Mouse (Mus musculus): ENCODE data around the gene Mkln1. TPM values are rescaled to one million over a fixed set of nuclear protein-coding genes. Genes with fewer than 3 reads are reported as not detected.

Gene Mkln1
- polyA plus RNA-seq, 1 experiment: 40.7 TPM

DNA sequence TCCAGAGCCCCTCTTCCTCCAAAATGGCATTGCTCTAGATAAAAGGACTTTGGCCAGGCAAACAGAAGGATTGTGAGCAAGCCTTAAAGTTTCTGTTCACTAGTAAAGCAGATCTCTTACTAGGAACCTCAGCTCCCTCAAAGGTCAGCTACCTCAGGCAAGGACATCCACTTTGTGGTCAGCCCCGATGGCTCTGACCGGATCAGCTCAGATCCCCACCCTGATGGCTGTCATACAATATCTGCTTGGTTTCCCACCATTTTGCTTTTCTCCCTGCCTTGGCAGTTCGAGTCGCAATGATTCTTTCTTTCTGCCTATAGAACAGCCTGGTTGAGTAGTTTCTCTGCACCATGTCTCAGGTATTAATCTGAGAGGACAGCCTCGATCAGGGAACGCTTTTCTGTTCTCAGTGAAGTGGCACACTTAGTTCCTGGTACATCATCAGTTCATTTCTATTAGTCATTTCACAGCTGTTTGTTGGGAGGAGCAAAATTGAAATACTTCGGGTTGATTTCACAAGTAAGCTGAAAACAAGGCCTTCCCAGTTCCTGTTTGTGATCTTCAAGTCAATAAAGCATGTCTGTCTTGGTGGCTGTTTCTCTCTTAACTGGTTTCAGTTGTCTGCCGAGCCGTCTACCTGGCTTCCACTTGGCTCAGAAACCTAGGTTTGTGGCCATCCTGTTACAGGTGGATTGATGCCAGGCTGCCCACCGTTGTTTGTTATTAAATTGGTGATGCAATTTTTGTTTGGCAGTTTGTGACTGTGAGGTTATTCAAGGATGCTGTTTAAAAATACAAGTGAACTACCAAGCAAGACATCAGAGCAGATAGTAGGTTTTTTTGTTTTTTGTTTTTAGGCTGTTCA is 13.0 kb upstream of the Mkln1 start:
- Histone ChIP-seq H3K36me3 (ENCODE audit: control insufficient read depth, insufficient read depth, low read length) (no peaks in the 10 kb centered on the region), H3K27ac (ENCODE audit: control insufficient read depth, insufficient read depth, low read depth, low read length) (no peak overlapping the region), H3K4me3 (ENCODE audit: control insufficient read depth, low read depth, low read length) (no peak overlapping the region), H3K4me1 (ENCODE audit: control insufficient read depth, insufficient read depth, low read length) (no peaks in the 10 kb centered on the region; the same call in 1 of the 2 replicates), H3K27me3 (ENCODE audit: control insufficient read depth, insufficient read depth, low read length) (no peaks in the 10 kb centered on the region)
- TF ChIP-seq CTCF (IDR thresholded peaks at IDR 0.05; ENCODE audit: control insufficient read depth, insufficient read depth, insufficient replicate concordance, low read depth, low read length) (no peak), POLR2A (IDR thresholded peaks at IDR 0.05; ENCODE audit: control insufficient read depth, low read depth, low read length) (no peak)

DNA sequence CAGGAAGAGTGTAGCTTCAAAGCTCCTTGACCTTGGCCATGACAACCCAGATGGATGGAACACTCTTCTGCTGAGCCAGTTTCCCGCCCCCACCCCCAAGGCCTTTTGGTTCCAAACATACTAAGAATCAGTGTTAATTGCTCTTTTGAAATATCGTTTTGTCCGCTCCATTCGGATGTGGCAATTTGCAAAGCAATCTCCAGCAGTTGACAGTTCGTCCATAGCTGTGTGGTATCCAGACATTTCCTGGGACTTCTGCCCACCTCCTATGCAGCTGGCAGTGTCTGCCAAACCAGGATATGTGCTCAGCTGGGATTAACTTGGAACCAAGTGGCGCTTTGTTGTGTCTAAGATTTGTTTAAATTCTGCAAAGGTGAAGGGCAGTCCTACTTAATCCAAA is 8.8 kb upstream of the Mkln1 start:
- no peak for TF ChIP-seq POLR2A (IDR thresholded peaks at IDR 0.05; ENCODE audit: control insufficient read depth, low read depth, low read length)
- no peak for TF ChIP-seq CTCF (IDR thresholded peaks at IDR 0.05; ENCODE audit: control insufficient read depth, insufficient read depth, insufficient replicate concordance, low read depth, low read length)
- Histone ChIP-seq H3K27ac (ENCODE audit: control insufficient read depth, insufficient read depth, low read depth, low read length) (no peak overlapping the region), H3K4me1 (ENCODE audit: control insufficient read depth, insufficient read depth, low read length) (peaks cover 4% of the 10 kb centered on the region), H3K27me3 (ENCODE audit: control insufficient read depth, insufficient read depth, low read length) (no peaks in the 10 kb centered on the region), H3K36me3 (ENCODE audit: control insufficient read depth, insufficient read depth, low read length) (no peaks in the 10 kb centered on the region), H3K4me3 (ENCODE audit: control insufficient read depth, low read depth, low read length) (no peak overlapping the region)

DNA sequence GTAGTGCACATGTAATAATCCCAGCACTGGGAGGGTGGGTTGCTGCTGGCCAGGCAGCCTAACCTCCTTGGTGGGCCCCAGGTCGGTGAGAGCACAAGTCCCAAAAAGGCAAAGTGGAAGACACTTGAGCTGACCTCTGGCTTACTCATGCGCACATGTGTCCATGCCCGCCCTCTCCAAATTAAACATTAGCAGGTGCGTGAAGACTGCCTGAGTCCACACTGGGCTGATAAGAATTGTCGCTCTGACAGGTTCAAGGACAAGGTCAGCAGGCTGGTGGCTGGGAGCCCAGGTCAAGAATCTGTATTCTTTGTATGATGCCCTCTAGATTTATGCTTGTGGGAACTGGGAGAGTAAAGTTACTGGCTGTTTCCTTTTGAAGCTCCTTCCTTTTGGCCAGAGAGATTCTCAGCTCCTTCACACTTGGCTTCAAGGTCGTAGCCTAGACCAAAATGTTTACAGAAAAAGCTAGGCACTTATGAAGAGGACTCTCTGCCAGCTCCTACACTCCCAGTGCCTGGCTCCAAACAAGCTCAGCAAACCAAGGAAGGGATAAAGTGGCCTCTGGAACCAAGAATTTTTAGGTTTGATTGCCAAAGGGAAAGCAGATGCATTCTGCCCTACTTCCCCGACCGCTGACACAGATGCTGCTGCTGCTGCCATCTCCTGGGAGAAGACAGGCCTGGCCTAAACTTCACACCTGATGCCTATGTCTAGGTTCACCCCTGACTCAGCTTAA is 8.1 kb upstream of the Mkln1 start:
- H3K4me3 ChIP-seq (ENCODE audit: control insufficient read depth, low read depth, low read length): no peak overlapping the region
- H3K27me3 ChIP-seq (ENCODE audit: control insufficient read depth, insufficient read depth, low read length): no peaks in the 10 kb centered on the region
- TF ChIP-seq POLR2A (IDR thresholded peaks at IDR 0.05; ENCODE audit: control insufficient read depth, low read depth, low read length) (no peak), CTCF (IDR thresholded peaks at IDR 0.05; ENCODE audit: control insufficient read depth, insufficient read depth, insufficient replicate concordance, low read depth, low read length) (peak; percentile 31; the same call in 1 of the 2 replicates)
- no peaks in the 10 kb centered on the region for H3K36me3 ChIP-seq (ENCODE audit: control insufficient read depth, insufficient read depth, low read length)
- peak overlapping the region; percentile 7; the same call in 1 of the 2 replicates for H3K27ac ChIP-seq (ENCODE audit: control insufficient read depth, insufficient read depth, low read depth, low read length)
- H3K4me1 ChIP-seq (ENCODE audit: control insufficient read depth, insufficient read depth, low read length): peaks cover 4% of the 10 kb centered on the region

- H3K27ac ChIP-seq (ENCODE audit: control insufficient read depth, insufficient read depth, low read depth, low read length): no peak overlapping the region
- no peaks in the 10 kb centered on the region for H3K36me3 ChIP-seq (ENCODE audit: control insufficient read depth, insufficient read depth, low read length)
- H3K4me1 ChIP-seq (ENCODE audit: control insufficient read depth, insufficient read depth, low read length): peaks cover 4% of the 10 kb centered on the region
- TF ChIP-seq CTCF (IDR thresholded peaks at IDR 0.05; ENCODE audit: control insufficient read depth, insufficient read depth, insufficient replicate concordance, low read depth, low read length) (no peak), POLR2A (IDR thresholded peaks at IDR 0.05; ENCODE audit: control insufficient read depth, low read depth, low read length) (no peak)
- no peaks in the 10 kb centered on the region for H3K27me3 ChIP-seq (ENCODE audit: control insufficient read depth, insufficient read depth, low read length)
- no peak overlapping the region for H3K4me3 ChIP-seq (ENCODE audit: control insufficient read depth, low read depth, low read length)
These were observed 5.7 kb upstream of the Mkln1 start for GRCm38 (mm10) chr6:31392871-31393270.

GRCm38 (mm10) chr6:31396118-31396517 is 2.4 kb upstream of the Mkln1 start:
- Histone ChIP-seq H3K36me3 (ENCODE audit: control insufficient read depth, insufficient read depth, low read length) (no peaks in the 10 kb centered on the region), H3K4me3 (ENCODE audit: control insufficient read depth, low read depth, low read length) (no peak overlapping the region), H3K27ac (ENCODE audit: control insufficient read depth, insufficient read depth, low read depth, low read length) (no peak overlapping the region), H3K4me1 (ENCODE audit: control insufficient read depth, insufficient read depth, low read length) (peaks cover 8% of the 10 kb centered on the region), H3K27me3 (ENCODE audit: control insufficient read depth, insufficient read depth, low read length) (no peaks in the 10 kb centered on the region)
- TF ChIP-seq POLR2A (IDR thresholded peaks at IDR 0.05; ENCODE audit: control insufficient read depth, low read depth, low read length) (no peak), CTCF (IDR thresholded peaks at IDR 0.05; ENCODE audit: control insufficient read depth, insufficient read depth, insufficient replicate concordance, low read depth, low read length) (no peak)

GRCm38 (mm10) chr6:31397308-31397707 is 1.2 kb upstream of the Mkln1 start:
- Histone ChIP-seq H3K4me3 (ENCODE audit: control insufficient read depth, low read depth, low read length) (no peak overlapping the region), H3K27ac (ENCODE audit: control insufficient read depth, insufficient read depth, low read depth, low read length) (no peak overlapping the region), H3K4me1 (ENCODE audit: control insufficient read depth, insufficient read depth, low read length) (peaks cover 8% of the 10 kb centered on the region), H3K27me3 (ENCODE audit: control insufficient read depth, insufficient read depth, low read length) (no peaks in the 10 kb centered on the region), H3K36me3 (ENCODE audit: control insufficient read depth, insufficient read depth, low read length) (no peaks in the 10 kb centered on the region)
- TF ChIP-seq CTCF (IDR thresholded peaks at IDR 0.05; ENCODE audit: control insufficient read depth, insufficient read depth, insufficient replicate concordance, low read depth, low read length): no peak
- TF ChIP-seq POLR2A (IDR thresholded peaks at IDR 0.05; ENCODE audit: control insufficient read depth, low read depth, low read length): no peak

DNA sequence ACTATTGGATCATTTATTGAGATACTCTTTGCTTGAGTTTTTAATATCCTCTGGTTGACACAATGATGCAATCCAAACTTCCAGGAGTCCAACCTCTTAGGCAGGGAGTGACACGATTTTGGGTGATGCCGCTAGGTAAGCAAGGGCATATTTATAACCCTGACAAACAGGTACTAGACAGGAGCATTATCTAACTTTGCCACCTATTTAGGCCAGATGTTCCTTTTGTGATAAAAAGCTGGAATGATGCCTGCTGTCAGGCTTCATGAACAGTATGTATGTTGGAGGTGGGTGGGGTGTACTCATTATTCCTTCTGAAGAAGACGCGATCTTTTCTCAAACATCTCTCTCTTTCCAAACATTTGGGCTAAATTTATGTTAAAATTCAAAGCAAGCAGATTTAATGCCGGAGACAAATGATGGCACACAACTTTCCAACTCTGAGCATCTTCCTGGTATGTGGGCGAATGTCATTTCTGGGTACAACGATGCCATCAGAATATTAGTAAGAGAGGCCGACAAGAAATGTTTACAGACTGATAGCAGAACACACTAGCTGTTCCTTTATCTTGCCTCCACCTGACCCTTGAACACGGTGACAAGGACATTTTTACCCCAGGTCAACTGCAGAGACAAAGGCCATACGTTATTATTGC is 632 bp upstream of the Mkln1 start:
- H3K4me1 ChIP-seq (ENCODE audit: control insufficient read depth, insufficient read depth, low read length): peaks cover 5% of the 10 kb centered on the region
- H3K27ac ChIP-seq (ENCODE audit: control insufficient read depth, insufficient read depth, low read depth, low read length): peak overlapping the region; percentile 97
- H3K36me3 ChIP-seq (ENCODE audit: control insufficient read depth, insufficient read depth, low read length): no peaks in the 10 kb centered on the region
- H3K4me3 ChIP-seq (ENCODE audit: control insufficient read depth, low read depth, low read length): peak overlapping the region; percentile 97; the same call in 1 of the 2 replicates
- TF ChIP-seq CTCF (IDR thresholded peaks at IDR 0.05; ENCODE audit: control insufficient read depth, insufficient read depth, insufficient replicate concordance, low read depth, low read length): no peak
- no peak for TF ChIP-seq POLR2A (IDR thresholded peaks at IDR 0.05; ENCODE audit: control insufficient read depth, low read depth, low read length)
- no peaks in the 10 kb centered on the region for H3K27me3 ChIP-seq (ENCODE audit: control insufficient read depth, insufficient read depth, low read length)

Data from testis, adult 2 months (tissue).